Mouse (Mus musculus) testis, adult 2 months (tissue): Measurements from ENCODE around the gene Ephb4. TPM values are rescaled to one million over a fixed set of nuclear protein-coding genes. Genes with fewer than 3 reads are reported as not detected.

ENCODE experiments used
- H3K27ac ChIP-seq: fragments of 200-500 bp; 2 replicates; pipeline ENCODE4 v1.5.1; 2012; ENCODE audit warnings: low read depth, low read length; ENCODE audit not compliant: control insufficient read depth, insufficient read depth
- H3K27me3 ChIP-seq: fragments of 200-500 bp; 2 replicates; pipeline ENCODE4 v1.6.1; 2012; ENCODE audit warnings: mild to moderate bottlenecking, low read length, moderate library complexity; ENCODE audit not compliant: control insufficient read depth, insufficient read depth
- H3K36me3 ChIP-seq: fragments of 200-500 bp; 2 replicates; pipeline ENCODE4 v1.6.1; 2012; ENCODE audit warnings: mild to moderate bottlenecking, low read length; ENCODE audit not compliant: control insufficient read depth, insufficient read depth
- H3K4me1 ChIP-seq: fragments of 200-500 bp; 2 replicates; pipeline ENCODE4 v1.6.1; 2012; ENCODE audit warnings: low read length; ENCODE audit not compliant: control insufficient read depth, insufficient read depth
- H3K4me3 ChIP-seq: fragments of 200-500 bp; 2 replicates; pipeline ENCODE4 v1.5.1; 2012; ENCODE audit warnings: low read depth, mild to moderate bottlenecking, low read length, moderate library complexity, mixed read lengths; ENCODE audit not compliant: control insufficient read depth
- CTCF ChIP-seq: fragments of 200-500 bp; IDR thresholded peaks from 2 replicates; pipeline ENCODE4 v1.5.1; 2012; ENCODE audit warnings: low read depth, mild to moderate bottlenecking, inconsistent platforms, low read length, moderate library complexity; ENCODE audit not compliant: control insufficient read depth, insufficient read depth, insufficient replicate concordance
- POLR2A ChIP-seq: fragments of 200-500 bp; IDR thresholded peaks from 2 replicates; pipeline ENCODE4 v1.6.1; 2012; ENCODE audit warnings: low read depth, mild to moderate bottlenecking, inconsistent platforms, low read length, moderate library complexity; ENCODE audit not compliant: control insufficient read depth
- polyA plus RNA-seq: library from polyadenylated mRNA; depleted of rRNA; stranded (reverse); fragments of >200 nt; gene quantifications from 2 replicates; pipeline ENCODE4 v1.2.3, GENCODE M21; 2012

Gene Ephb4
- polyA plus RNA-seq, 1 experiment: 1.8 TPM

DNA sequence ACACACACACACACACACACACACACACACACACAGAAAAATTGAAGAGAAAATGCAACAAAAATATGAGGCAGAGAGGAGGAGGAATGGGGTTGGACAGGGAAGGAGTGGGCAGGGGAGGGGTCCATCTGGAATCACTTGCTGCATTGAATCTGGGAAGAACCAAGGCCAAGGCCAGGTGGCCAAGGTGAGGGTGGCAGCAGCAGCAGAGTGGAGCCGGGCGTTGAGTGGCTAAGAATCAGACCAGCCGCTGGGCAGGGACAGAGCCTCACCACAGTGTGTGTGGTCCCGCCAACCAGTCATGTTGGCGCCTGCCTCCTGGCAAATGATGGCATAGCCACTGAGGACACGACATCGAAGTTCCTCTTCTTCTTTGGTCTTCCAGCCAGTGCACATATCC is 33.5 kb downstream of the Ephb4 start:
- Histone ChIP-seq H3K4me3 (no peak overlapping the region), H3K27me3 (no peaks in the 10 kb centered on the region), H3K36me3 (no peaks in the 10 kb centered on the region), H3K4me1 (no peaks in the 10 kb centered on the region), H3K27ac (no peak overlapping the region)
- TF ChIP-seq POLR2A (no peak), CTCF (no peak)

DNA sequence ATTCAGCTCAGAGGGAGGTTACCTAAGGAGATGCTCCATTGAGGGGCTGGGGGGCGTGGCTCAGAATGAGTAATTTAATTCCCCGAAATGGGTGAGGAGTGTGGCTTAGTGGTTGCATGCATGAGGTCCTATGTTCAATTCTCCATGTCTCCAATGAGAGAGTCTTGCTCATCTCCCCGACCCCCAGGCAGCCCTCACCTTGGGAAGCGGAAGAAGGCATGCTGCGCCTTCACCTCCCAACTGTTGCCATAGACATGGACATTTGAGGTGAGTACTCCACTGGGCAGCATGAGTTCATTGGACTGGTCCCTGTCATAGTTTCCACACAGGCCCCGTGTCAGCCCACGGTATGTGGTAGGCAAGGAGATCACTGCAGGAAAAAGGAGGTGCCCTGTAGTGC is 36.8 kb downstream of the Ephb4 start:
- no peaks in the 10 kb centered on the region for H3K36me3 ChIP-seq
- TF ChIP-seq CTCF (no peak), POLR2A (no peak)
- H3K27ac ChIP-seq: no peak overlapping the region
- no peaks in the 10 kb centered on the region for H3K27me3 ChIP-seq
- no peaks in the 10 kb centered on the region for H3K4me1 ChIP-seq
- H3K4me3 ChIP-seq: no peak overlapping the region

DNA sequence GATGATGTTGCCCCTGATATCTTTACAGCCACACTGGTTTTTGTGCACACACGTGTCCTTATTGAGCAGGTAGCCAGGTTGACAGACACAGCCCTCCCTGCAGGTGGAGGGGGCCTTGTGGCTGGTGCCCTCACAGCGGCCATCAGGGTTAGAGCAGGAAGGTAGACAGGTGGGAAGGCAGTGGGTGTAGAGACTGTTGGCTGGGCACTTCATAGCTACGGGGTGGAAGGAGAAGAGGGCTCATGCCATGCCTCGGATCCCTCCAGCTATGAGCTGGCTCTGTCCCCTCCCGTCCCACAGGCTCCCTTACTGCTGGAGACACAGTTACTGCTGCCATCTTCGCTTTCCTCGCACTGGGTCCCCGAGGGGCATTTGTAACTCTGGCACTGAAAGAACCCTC is 41.7 kb downstream of the Ephb4 start:
- Histone ChIP-seq H3K4me1 (no peaks in the 10 kb centered on the region), H3K27me3 (no peaks in the 10 kb centered on the region)

DNA sequence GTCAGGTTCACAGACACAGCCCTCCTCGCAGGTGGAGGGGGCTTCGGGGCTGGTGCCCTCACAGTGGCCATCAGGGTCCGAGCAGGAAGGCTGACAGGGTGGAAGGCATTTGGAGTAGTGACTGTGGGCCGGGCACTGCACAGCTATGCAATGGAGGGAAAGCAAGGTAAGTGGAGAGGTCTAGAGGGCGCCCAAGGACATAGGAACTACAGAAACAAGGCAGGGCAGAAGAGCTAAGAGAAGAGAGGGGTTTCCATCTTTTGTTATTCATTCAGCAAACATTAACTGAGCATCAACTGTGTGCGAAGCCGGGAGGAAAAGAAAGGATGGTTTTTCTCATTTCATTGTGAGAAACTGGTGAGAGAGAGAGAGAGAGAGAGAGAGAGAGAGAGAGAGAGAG is 44.5 kb downstream of the Ephb4 start:
- no peaks in the 10 kb centered on the region for H3K36me3 ChIP-seq
- H3K27ac ChIP-seq: no peak overlapping the region
- peaks cover 6% of the 10 kb centered on the region for H3K4me1 ChIP-seq
- H3K27me3 ChIP-seq: no peaks in the 10 kb centered on the region
- H3K4me3 ChIP-seq: no peak overlapping the region
- TF ChIP-seq CTCF (no peak), POLR2A (no peak)

More for the DNA sequence above, 41.7 kb downstream of the Ephb4 start:
- TF ChIP-seq CTCF (no peak), POLR2A (no peak)
- Histone ChIP-seq H3K4me3 (no peak overlapping the region), H3K36me3 (no peaks in the 10 kb centered on the region), H3K27ac (no peak overlapping the region)

DNA sequence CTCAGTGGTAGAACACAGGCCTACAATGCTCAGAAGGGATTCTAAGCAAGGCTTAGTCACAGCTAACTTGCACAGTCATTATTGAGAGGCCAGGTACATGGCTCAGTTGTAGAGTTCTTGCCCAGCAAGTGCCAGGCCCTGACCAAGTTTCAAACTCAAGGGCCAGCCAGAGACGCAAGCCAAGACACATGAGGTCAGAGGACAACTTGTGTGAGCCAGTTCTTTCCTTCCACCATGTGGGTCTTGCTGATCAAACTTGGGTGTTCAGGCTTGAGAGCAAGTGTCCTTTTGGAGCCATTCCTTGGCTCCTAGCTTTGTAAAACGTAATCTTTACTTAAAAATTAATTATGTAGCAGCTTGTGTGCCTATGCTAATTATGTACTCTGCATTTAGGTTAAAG is 54.2 kb downstream of the Ephb4 start:
- H3K27me3 ChIP-seq: no peaks in the 10 kb centered on the region
- no peak overlapping the region for H3K27ac ChIP-seq
- no peak overlapping the region for H3K4me3 ChIP-seq
- H3K4me1 ChIP-seq: peaks cover 6% of the 10 kb centered on the region
- TF ChIP-seq POLR2A (no peak), CTCF (no peak)
- no peaks in the 10 kb centered on the region for H3K36me3 ChIP-seq

DNA sequence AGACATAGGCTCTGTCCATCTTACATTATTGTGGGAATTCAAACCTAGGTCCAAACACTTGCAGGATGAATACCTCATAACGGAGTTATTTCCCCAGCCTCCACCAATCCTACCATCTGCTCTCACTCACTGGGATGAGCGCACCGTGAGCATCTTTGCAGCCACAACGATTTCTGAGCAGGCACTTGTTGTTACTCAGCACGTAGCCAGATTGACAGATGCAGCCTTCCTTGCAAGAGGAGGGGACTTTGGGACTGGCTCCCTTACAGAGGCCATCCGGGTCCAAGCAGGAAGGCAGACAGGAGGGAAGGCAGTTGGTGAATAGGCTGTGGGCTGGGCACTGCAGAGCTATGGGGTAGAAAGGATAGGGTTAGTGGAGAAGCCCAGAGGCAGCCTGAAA is 59.5 kb downstream of the Ephb4 start:
- H3K4me3 ChIP-seq: no peak overlapping the region
- H3K27me3 ChIP-seq: no peaks in the 10 kb centered on the region
- TF ChIP-seq POLR2A (no peak), CTCF (no peak)
- peaks cover 2% of the 10 kb centered on the region; the same call in 1 of the 2 replicates for H3K4me1 ChIP-seq
- no peaks in the 10 kb centered on the region for H3K36me3 ChIP-seq
- H3K27ac ChIP-seq: no peak overlapping the region

DNA sequence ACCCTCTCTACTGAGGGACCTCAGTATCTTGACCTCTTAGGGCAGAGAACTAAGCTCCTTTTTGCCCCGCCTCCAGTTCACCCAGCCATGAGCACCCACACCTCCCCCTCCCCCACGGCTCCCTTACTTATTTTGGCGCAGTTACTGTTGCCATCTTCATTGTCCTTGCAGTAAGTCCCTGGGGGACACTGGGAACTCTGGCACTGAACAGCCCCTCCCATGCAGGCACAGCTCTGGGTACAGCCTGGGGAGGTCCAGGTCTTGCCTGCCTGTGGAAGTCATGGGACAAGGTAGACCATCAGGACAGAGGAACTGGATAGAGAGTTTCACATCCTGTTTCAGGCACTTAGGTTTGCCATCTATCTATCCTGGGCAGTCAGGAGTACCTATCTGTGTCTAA is 60.2 kb downstream of the Ephb4 start:
- H3K4me3 ChIP-seq: no peak overlapping the region
- no peak overlapping the region for H3K27ac ChIP-seq
- peaks cover under 1% of the 10 kb centered on the region; the same call in 1 of the 2 replicates for H3K4me1 ChIP-seq
- no peaks in the 10 kb centered on the region for H3K27me3 ChIP-seq
- TF ChIP-seq POLR2A (no peak), CTCF (no peak)
- H3K36me3 ChIP-seq: no peaks in the 10 kb centered on the region

DNA sequence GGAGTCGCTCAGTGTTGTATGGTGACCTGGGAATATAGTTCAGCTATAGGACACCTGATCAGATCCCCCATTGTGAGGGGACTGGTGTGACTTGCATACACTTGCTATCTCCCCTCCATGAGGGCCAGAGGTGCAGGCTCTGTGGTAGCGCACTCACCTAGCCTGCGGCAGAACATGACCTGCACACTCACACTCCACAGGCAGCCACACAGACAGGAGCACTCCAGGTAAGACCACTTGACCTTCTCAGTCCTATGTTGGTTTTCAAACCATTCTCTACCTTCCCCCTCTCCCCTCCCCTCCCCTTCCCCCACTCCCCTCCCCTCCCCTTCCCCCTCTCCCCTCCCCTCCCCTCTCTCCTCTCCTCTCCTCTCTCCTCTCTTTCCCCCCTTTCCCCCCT is 60.6 kb downstream of the Ephb4 start:
- H3K4me1 ChIP-seq: no peaks in the 10 kb centered on the region
- H3K36me3 ChIP-seq: no peaks in the 10 kb centered on the region
- no peak for TF ChIP-seq POLR2A
- TF ChIP-seq CTCF: no peak
- no peak overlapping the region for H3K27ac ChIP-seq
- H3K4me3 ChIP-seq: no peak overlapping the region
- no peaks in the 10 kb centered on the region for H3K27me3 ChIP-seq
